Mouse (Mus musculus) spleen, postnatal 10 days (tissue): Measurements from ENCODE around the gene Bmi1.

Source experiments
- DNase-seq, 2 experiments: peaks; one replicate each; pipeline ENCODE4 v3.0.0; 2021 to 2022; ENCODE audit warnings: low spot score in 2 of 2

The Bmi1 gene

DNA sequence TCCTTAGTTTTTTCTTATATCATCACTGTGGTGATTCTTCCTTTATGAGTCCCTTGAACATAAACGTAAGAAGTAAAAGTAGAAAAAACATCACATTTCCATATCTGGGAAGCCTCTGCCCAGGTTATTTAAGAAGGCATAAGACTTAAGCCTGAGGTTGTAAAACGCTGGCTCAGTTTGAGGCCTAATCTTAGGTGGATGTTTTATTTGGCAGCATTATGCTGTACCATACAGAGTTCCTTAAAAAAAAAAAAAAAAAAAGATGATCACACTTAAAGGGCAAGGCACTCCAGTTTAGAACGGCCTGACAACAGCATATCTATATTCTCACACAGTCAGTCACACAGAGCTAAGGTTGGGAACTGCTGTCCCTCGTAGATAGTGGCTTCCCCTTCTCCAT, 49.1 kb downstream of the Bmi1 start:
- DNase-seq: no peak

DNA sequence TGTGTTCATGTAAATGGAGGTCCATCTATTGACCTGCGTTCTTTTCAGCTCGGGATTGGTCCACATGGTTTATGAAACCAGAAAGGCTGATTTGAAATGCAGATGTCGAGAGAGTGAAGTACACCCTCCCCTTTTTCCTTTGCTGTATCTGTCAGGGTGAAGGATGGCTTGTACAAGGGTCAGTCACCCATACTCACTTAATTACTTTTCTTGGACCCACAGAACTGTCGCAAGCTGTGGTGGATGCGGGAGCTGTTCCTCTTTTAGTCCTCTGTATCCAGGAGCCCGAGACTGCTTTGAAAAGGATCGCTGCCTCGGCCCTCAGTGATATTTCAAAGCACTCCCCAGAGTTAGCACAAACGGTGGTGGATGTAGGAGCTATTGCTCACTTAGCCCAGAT, 54.9 kb downstream of the Bmi1 start:
- DNase-seq: no peak

DNA sequence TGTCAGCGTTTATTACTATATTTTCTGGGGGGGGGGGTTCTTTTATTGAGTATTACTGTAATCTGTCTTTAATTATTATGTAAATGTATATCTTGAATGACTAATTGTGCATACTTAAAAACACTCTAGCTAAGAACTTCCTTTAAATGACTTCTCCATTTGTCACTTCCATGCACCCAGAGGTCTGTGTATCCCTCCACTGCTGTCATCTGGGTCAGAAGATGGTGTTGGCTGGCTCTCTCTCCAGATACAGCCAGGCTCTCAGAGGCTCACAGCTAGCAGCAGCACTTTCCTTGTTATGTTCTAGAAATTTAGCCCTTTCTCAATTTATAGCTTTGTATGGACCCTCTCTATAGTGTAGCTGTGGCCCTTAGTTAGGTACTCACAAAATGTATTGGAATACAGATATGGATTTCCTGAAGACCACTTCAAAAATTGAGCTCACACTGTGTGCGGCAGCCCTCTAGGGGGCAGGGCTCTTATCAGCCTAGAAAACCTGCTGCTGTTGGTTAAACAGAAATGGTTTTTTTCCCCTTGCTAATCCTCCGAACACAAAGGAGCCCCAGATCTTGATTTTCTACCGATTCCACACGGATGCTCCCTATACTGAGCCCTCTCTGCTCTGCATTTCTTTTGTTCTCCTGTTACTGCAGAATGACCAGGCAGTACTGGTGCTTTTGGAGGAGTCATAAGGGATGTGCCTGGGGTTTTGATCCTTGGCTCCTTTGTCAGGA, 57.7 kb downstream of the Bmi1 start:
- DNase-seq: no peak
